Mouse (Mus musculus) midbrain, embryonic 13.5 days (tissue): ENCODE measurements around the gene Card19. TPM values are rescaled to one million over a fixed set of nuclear protein-coding genes. Genes with fewer than 3 reads are reported as not detected.

Experiments
- ATAC-seq: fragments of 200-750 bp; cut with Nextera tagmentation; 2 replicates; pipeline ENCODE4 v1.8.0; 2017; ENCODE audit warnings: mild to moderate bottlenecking, moderate TSS enrichment, moderate library complexity
- H3K27ac ChIP-seq: fragments of 300-500 bp; sonication (generic); 2 replicates; pipeline ENCODE4 v1.5.1; 2015; ENCODE audit warnings: inconsistent platforms, mild to moderate bottlenecking, moderate library complexity
- H3K27me3 ChIP-seq: fragments of 300-500 bp; sonication (generic); 2 replicates; pipeline ENCODE4 v1.6.1; 2015; ENCODE audit warnings: mild to moderate bottlenecking, inconsistent platforms
- H3K36me3 ChIP-seq: fragments of 300-500 bp; sonication (generic); 2 replicates; pipeline ENCODE4 v1.6.1; 2015; ENCODE audit warnings: mild to moderate bottlenecking, inconsistent platforms
- H3K4me1 ChIP-seq: fragments of 300-500 bp; sonication (generic); replicated peaks from 2 replicates; pipeline ENCODE4 v1.6.1; 2015; ENCODE audit warnings: inconsistent platforms
- H3K4me2 ChIP-seq: fragments of 300-500 bp; sonication (generic); replicated peaks from 2 replicates; pipeline ENCODE4 v1.6.1; 2015; ENCODE audit warnings: moderate library complexity, mild to moderate bottlenecking, inconsistent platforms
- H3K4me3 ChIP-seq: fragments of 300-500 bp; sonication (generic); replicated peaks from 2 replicates; pipeline ENCODE4 v1.5.1; 2015; ENCODE audit warnings: mild to moderate bottlenecking, inconsistent platforms
- H3K9ac ChIP-seq: fragments of 300-500 bp; sonication (generic); replicated peaks from 2 replicates; pipeline ENCODE4 v1.6.1; 2015; ENCODE audit warnings: mild to moderate bottlenecking, inconsistent platforms
- H3K9me3 ChIP-seq: fragments of 300-500 bp; sonication (generic); 2 replicates; pipeline ENCODE4 v1.6.1; 2016; ENCODE audit warnings: mild to moderate bottlenecking, inconsistent platforms
- WGBS: fragments of 180-500 bp; shearing (Covaris S2); methylation state at CpG from one replicate; pipeline ENCODE4 v1.1.7; 2015; 5-methylcytosine and 5-hydroxymethylcytosine counted together
- polyA plus RNA-seq: library from polyadenylated mRNA; unstranded; fragments of >200 nt; fragmentation: Nextera tagmentation; extraction: Ambion mirVana; gene quantifications from 2 replicates; pipeline ENCODE4 v1.2.1, GENCODE M21; 2015

Gene Card19
- polyA plus RNA-seq, result 14.9 and 18.9 TPM in 2 replicates

GRCm38 (mm10) chr13:49215504-49216219, at the start of gene Card19:
Gene Card19, minus strand, starts transcription at chr13:49216037.
- Histone ChIP-seq H3K4me1 (peaks cover 42% of the 10 kb centered on the region), H3K4me2 (peak within 1 kb of the TSS; percentile 94), H3K27ac (no peak within 1 kb of the TSS), H3K9me3 (no peaks in the 10 kb centered on the region), H3K9ac (peak within 1 kb of the TSS; percentile 79), H3K27me3 (peaks cover 54% of the 10 kb centered on the region), H3K36me3 (no peaks in the 10 kb centered on the region), H3K4me3 (peak within 1 kb of the TSS; percentile 75)
- WGBS, result 1% methylated on average over 78 of the region's 78 CpGs
- ATAC-seq, result peak; percentile 75

DNA sequence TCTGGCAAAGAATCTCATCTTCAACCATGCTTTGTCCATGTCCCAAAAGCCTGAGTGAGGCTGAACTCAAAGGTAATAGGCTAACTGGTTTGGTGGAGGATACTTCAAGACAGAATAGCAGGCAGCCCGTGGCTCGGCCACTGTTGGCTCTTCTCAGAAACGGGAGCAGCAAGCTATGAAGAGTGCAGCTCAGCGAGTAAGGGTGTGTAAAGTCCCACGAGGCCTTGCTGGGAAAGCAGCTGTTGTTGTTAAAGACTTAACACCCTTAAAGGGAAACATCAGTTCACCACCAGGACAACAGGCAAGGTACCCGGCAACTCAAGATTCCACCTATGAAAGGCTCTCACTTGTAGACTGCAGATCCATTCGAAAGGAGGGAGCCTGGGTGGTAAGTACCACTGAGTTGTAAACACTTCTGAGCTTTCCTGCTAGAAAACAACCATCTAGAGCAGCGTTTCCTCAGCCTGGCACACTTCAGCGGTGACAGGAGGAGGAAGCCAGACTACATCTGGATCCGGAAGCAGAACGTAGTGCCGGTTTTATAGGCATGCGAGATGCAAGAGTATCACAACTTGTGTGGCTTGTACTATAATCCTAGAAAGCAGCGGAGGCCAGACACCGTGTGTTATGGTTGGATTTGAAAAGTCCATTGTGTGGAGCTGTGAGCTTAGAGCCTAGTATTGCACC, 44.3 kb upstream of the Card19 start:
- Histone ChIP-seq H3K27ac (no peak overlapping the region), H3K4me3 (no peak overlapping the region), H3K27me3 (no peaks in the 10 kb centered on the region), H3K9me3 (no peaks in the 10 kb centered on the region), H3K4me2 (no peak overlapping the region), H3K36me3 (no peaks in the 10 kb centered on the region), H3K4me1 (no peaks in the 10 kb centered on the region), H3K9ac (no peak overlapping the region)
- 84% methylated on average over 15 of the region's 15 CpGs for WGBS
- ATAC-seq, result no peak

GRCm38 (mm10) chr13:49257819-49258313, 42.0 kb upstream of the Card19 start:
- ATAC-seq, result no peak
- no peak overlapping the region for H3K27ac ChIP-seq
- H3K4me1 ChIP-seq, result no peaks in the 10 kb centered on the region
- no peak overlapping the region for H3K4me3 ChIP-seq
- no peaks in the 10 kb centered on the region for H3K9me3 ChIP-seq
- no peak overlapping the region for H3K9ac ChIP-seq
- no peaks in the 10 kb centered on the region for H3K27me3 ChIP-seq
- no peak overlapping the region for H3K4me2 ChIP-seq
- 87% methylated on average over 3 of the region's 3 CpGs for WGBS
- no peaks in the 10 kb centered on the region for H3K36me3 ChIP-seq

DNA sequence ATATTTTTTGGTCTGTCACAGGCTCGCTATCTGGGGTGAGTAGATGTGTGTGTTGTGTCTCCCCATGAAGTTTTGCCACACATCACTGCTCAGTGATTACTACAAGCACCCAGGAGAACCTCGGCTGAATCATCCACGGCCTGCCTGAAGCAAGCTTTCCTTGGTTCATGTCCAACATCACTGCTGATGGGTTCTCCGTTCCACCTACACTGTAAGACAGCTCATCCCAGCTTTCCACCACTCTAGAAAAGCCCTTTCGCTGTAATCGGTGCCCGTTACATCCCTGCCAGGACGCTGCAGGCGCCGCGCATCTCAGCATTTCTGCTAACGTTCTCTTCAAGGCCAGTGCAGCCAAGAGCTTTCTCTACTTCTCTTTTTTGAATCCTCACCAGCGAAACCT, 36.9 kb upstream of the Card19 start:
- Histone ChIP-seq H3K4me3 (no peak overlapping the region), H3K27ac (no peak overlapping the region), H3K36me3 (no peaks in the 10 kb centered on the region), H3K9me3 (no peaks in the 10 kb centered on the region), H3K4me1 (peaks cover 5% of the 10 kb centered on the region), H3K4me2 (no peak overlapping the region), H3K27me3 (peaks cover 17% of the 10 kb centered on the region), H3K9ac (no peak overlapping the region)
- WGBS, result 91% methylated on average over 13 of the region's 13 CpGs
- ATAC-seq, result no peak

DNA sequence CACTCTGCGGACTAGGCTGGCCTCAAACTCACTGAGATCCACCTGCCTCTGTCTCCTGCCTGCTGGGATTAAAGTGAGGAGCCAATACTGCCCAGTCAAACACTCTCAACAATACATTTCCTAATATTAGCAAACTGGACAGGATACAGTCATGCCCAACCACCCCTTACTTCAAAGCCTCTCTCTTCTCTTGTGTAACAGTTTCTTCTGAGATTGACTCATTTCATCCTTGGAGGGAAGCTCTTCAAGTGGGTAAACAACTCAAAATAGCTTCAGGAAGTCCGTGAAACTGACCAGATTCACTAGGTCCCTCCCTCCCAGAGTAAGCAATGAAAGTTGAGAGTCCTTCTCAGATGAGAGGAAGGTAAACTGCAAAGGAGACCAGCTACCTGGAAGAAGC, 36.3 kb upstream of the Card19 start:
- WGBS, result 83% methylated on average over 2 of the region's 2 CpGs
- H3K4me3 ChIP-seq, result no peak overlapping the region
- peaks cover 8% of the 10 kb centered on the region for H3K4me1 ChIP-seq
- no peak overlapping the region for H3K4me2 ChIP-seq
- ATAC-seq, result no peak
- peaks cover 24% of the 10 kb centered on the region for H3K27me3 ChIP-seq
- no peaks in the 10 kb centered on the region for H3K36me3 ChIP-seq
- H3K9me3 ChIP-seq, result no peaks in the 10 kb centered on the region
- H3K9ac ChIP-seq, result no peak overlapping the region
- H3K27ac ChIP-seq, result no peak overlapping the region

GRCm38 (mm10) chr13:49250716-49251517, 35.1 kb upstream of the Card19 start:
- Histone ChIP-seq H3K27me3 (peaks cover 36% of the 10 kb centered on the region), H3K9ac (no peak overlapping the region), H3K4me3 (no peak overlapping the region), H3K9me3 (no peaks in the 10 kb centered on the region), H3K4me2 (no peak overlapping the region), H3K4me1 (peaks cover 8% of the 10 kb centered on the region), H3K36me3 (no peaks in the 10 kb centered on the region), H3K27ac (no peak overlapping the region)
- 26% methylated on average over 4 of the region's 4 CpGs for WGBS
- ATAC-seq, result no peak

DNA sequence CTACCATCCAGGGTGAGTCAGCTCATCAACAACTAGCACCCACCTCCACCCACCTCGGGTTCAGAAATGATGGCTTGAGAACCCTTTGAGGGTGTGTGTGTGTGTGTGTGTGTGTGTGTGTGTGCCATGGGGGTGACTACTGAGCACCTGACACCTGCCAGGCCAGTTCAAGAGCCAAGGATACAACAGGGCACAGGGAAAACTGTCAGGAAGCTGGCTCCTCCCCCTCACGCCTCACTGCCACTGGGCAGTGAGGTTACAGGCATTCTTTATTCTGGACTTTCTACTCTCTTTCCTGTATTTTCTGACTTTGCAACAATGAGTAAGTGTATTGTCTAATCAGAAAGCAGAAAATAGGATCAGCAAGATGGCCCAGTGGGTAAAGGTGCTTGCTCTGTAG, 33.8 kb upstream of the Card19 start:
- WGBS, result 54% methylated on average over 2 of the region's 2 CpGs
- Histone ChIP-seq H3K4me2 (no peak overlapping the region), H3K9ac (no peak overlapping the region), H3K4me1 (peaks cover 8% of the 10 kb centered on the region), H3K27ac (no peak overlapping the region), H3K4me3 (no peak overlapping the region), H3K9me3 (no peaks in the 10 kb centered on the region), H3K27me3 (peaks cover 39% of the 10 kb centered on the region), H3K36me3 (no peaks in the 10 kb centered on the region)
- ATAC-seq, result no peak

DNA sequence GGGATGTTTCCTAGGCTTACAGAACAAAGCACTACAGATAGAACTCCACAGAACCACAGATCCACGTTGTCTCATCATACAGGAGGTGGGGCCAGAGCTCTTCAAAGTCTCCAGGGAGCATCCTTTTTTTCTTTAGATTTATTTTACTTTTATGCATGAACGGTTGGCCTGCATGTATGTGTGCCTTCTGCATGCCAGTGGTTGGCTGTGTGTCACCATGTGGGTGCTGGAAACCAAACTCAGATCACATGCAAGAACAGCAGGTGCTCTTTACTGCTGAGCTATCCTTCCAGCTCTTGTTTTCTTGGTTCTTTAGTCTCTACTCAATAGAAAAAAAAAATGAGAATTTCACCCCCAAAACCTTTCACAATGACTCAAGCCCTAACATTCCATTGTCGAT, 33.1 kb upstream of the Card19 start:
- peaks cover 39% of the 10 kb centered on the region for H3K27me3 ChIP-seq
- H3K9me3 ChIP-seq, result no peaks in the 10 kb centered on the region
- 66% methylated on average over 3 of the region's 3 CpGs for WGBS
- H3K27ac ChIP-seq, result no peak overlapping the region
- H3K4me2 ChIP-seq, result no peak overlapping the region
- H3K4me3 ChIP-seq, result no peak overlapping the region
- no peak overlapping the region for H3K9ac ChIP-seq
- no peak for ATAC-seq
- peaks cover 8% of the 10 kb centered on the region for H3K4me1 ChIP-seq
- no peaks in the 10 kb centered on the region for H3K36me3 ChIP-seq

GRCm38 (mm10) chr13:49248467-49248862, 32.6 kb upstream of the Card19 start, which contains the start of gene Susd3:
Gene Susd3, minus strand, starts transcription at chr13:49248706.
- Histone ChIP-seq H3K9me3 (no peaks in the 10 kb centered on the region), H3K4me2 (peak within 1 kb of the TSS; percentile 55), H3K27me3 (peaks cover 39% of the 10 kb centered on the region), H3K36me3 (no peaks in the 10 kb centered on the region), H3K4me1 (peaks cover 8% of the 10 kb centered on the region), H3K4me3 (peak within 1 kb of the TSS; percentile 35), H3K27ac (no peak within 1 kb of the TSS), H3K9ac (0 out of 2 replicates have a peak within 1 kb of the TSS, but pooled peaks have one; percentile 20)
- ATAC-seq, result 0 out of 2 replicates have a peak, but pooled peaks have one; percentile 17
- 16% methylated on average over 7 of the region's 8 CpGs for WGBS

- Histone ChIP-seq H3K36me3 (no peaks in the 10 kb centered on the region), H3K4me3 (peak overlapping the region; percentile 35), H3K9me3 (no peaks in the 10 kb centered on the region), H3K9ac (0 out of 2 replicates have a peak overlapping the region, but pooled peaks have one; percentile 20), H3K27ac (no peak overlapping the region), H3K4me1 (peaks cover 8% of the 10 kb centered on the region), H3K4me2 (peak overlapping the region; percentile 55), H3K27me3 (peaks cover 39% of the 10 kb centered on the region)
- peak; percentile 53; the same call in 1 of the 2 replicates for ATAC-seq
- WGBS, result 2% methylated on average over 58 of the region's 58 CpGs
Observed at GRCm38 (mm10) chr13:49247740-49248466, 32.1 kb upstream of the Card19 start.

DNA sequence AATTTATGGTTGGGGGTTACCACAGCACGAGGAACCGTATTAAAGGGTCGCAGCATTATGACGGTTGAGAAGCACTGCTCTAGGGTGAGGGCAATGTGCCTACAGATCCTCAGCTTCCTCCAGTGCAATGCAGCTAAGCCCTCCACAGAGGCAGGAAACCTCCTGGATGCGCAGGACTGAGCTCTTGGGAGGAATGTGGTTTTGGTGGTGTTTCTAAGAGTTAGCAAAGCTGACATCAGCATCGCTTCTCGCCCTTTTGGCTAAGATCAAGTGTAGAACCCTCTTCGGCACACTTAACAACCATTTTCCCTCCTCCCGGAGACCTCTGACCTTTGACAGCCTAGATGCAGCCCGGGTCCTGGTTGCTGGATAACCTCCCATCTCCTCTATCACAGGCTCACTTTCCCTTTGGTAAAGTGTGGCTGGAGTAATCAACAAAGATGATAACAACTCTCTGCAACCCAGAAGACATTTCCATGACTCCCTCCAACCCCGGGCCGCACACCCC, 31.4 kb upstream of the Card19 start:
- peaks cover 8% of the 10 kb centered on the region for H3K4me1 ChIP-seq
- no peak overlapping the region for H3K27ac ChIP-seq
- H3K9me3 ChIP-seq, result no peaks in the 10 kb centered on the region
- peaks cover 39% of the 10 kb centered on the region for H3K27me3 ChIP-seq
- H3K36me3 ChIP-seq, result no peaks in the 10 kb centered on the region
- peak overlapping the region; percentile 55 for H3K4me2 ChIP-seq
- WGBS, result 34% methylated on average over 12 of the region's 12 CpGs
- no peak for ATAC-seq
- H3K4me3 ChIP-seq, result peak overlapping the region; percentile 35
- no peak overlapping the region for H3K9ac ChIP-seq
